21 mouse cellular contexts compared by ENCODE assay signal in genomic region chr17:4610481-4610880, GRCm38 (mm10).
A peak's percentile ranks its signal among the peaks of the same experiment; 100 is the strongest.
DNase-seq lines count a peak whose midpoint lies in the region; ATAC-seq and TF ChIP-seq lines count a peak whose summit lies in the region.
"Had no signal": no experiment of that assay in that cellular context is flagged by ENCODE, and none has a peak within 500 bp of the region (broad histone marks: within the 10 kb centered on the region; RNA-seq: fewer than 3 reads in every experiment).

No protein-coding gene starts in this region.

- TF ChIP-seq EP300 in lung, postnatal 0 days (IDR thresholded peaks at IDR 0.05) = no peak

- no peaks in the 10 kb centered on the region for H3K9me3 ChIP-seq in liver, embryonic 11.5 days (ENCODE audit: control insufficient read depth, low read length)
- H3K9me3 ChIP-seq in lung, postnatal 0 days (ENCODE audit: low read length) = no peaks in the 10 kb centered on the region
- H3K9me3 ChIP-seq: embryonic facial prominence, embryonic 12.5 days; heart, embryonic 12.5 days; limb, embryonic 10.5 days; neural tube, embryonic 15.5 days had no signal

- no peaks in the 10 kb centered on the region for H3K27me3 ChIP-seq in liver, adult 2 months (ENCODE audit: control insufficient read depth, insufficient read depth, low read length)
- no peaks in the 10 kb centered on the region for H3K27me3 ChIP-seq in liver, embryonic 11.5 days (replicated peaks; ENCODE audit: control insufficient read depth, insufficient read depth, low read length)
- no peaks in the 10 kb centered on the region for H3K27me3 ChIP-seq in lung, postnatal 0 days (replicated peaks; ENCODE audit: insufficient read depth, low read length)
- H3K27me3 ChIP-seq: embryonic facial prominence, embryonic 12.5 days; heart, embryonic 12.5 days; neural tube, embryonic 15.5 days had no signal

- no peaks in the 10 kb centered on the region for H3K36me3 ChIP-seq in liver, adult 2 months (ENCODE audit: control insufficient read depth, insufficient read depth, low read length)
- H3K36me3 ChIP-seq in liver, embryonic 11.5 days (ENCODE audit: control insufficient read depth, insufficient read depth, low read length) = no peaks in the 10 kb centered on the region
- no peaks in the 10 kb centered on the region for H3K36me3 ChIP-seq in lung, postnatal 0 days (ENCODE audit: insufficient read depth, low read length)
- H3K36me3 ChIP-seq: embryonic facial prominence, embryonic 12.5 days; heart, embryonic 12.5 days; limb, embryonic 10.5 days; neural tube, embryonic 15.5 days had no signal

- peak; percentile 44 for DNase-seq in adrenal gland, postnatal 14 days
- DNase-seq in adrenal gland, postnatal 4 days (ENCODE audit: low spot score in 2 of 2) = no peak
- DNase-seq in liver, adult 2 months (ENCODE audit: extremely low read depth, low read depth, low spot score) = peak; percentile 20
- no peak for DNase-seq in liver, embryonic 11.5 days (ENCODE audit: low spot score)
- DNase-seq in lung, postnatal 0 days (ENCODE audit: low spot score) = peak; percentile 6
- no peak for DNase-seq in urinary bladder, postnatal 10 days (ENCODE audit: low spot score)
- DNase-seq in left cerebral cortex, postnatal 14 days (ENCODE audit: low spot score in 2 of 2) = no peak
- no peak for DNase-seq in spleen, postnatal 14 days (ENCODE audit: low spot score in 2 of 2)
- DNase-seq: cerebellum, adult 11-12 months; forebrain, postnatal 0 days; gastrocnemius, postnatal 14 days; heart, postnatal 10 days; layer of hippocampus, adult 9-11 months; liver; liver, postnatal 0 days had no signal

- no peaks in the 10 kb centered on the region for H3K79me2 ChIP-seq in liver, adult 2 months (ENCODE audit: control insufficient read depth, insufficient read depth, low read length)

- H3K4me2 ChIP-seq in liver, embryonic 11.5 days = no peak overlapping the region
- no peak overlapping the region for H3K4me2 ChIP-seq in lung, postnatal 0 days (replicated peaks; ENCODE audit: low read depth, low read length)
- H3K4me2 ChIP-seq: embryonic facial prominence, embryonic 12.5 days; heart, embryonic 12.5 days; midbrain, embryonic 11.5 days; neural tube, embryonic 15.5 days had no signal

- no peak for ATAC-seq in liver, embryonic 11.5 days (replicated peaks; ENCODE audit: low FRiP score)
- ATAC-seq in lung, postnatal 0 days = no peak; the same call in 1 of the 2 replicates
- ATAC-seq: forebrain, postnatal 0 days; liver, postnatal 0 days had no signal

- WGBS in liver, adult 2 months = 64% methylated on average over 8 of the region's 8 CpGs
- WGBS in liver, embryonic 11.5 days = 79% methylated on average over 8 of the region's 8 CpGs
- 52% methylated on average over 8 of the region's 8 CpGs for WGBS in lung, postnatal 0 days

- no peak overlapping the region for H3K9ac ChIP-seq in liver, adult 2 months (ENCODE audit: low read depth, low read length)
- no peak overlapping the region for H3K9ac ChIP-seq in liver, embryonic 11.5 days (ENCODE audit: low read depth, low read length)
- no peak overlapping the region for H3K9ac ChIP-seq in lung, postnatal 0 days (replicated peaks; ENCODE audit: low read depth)
- H3K9ac ChIP-seq: embryonic facial prominence, embryonic 12.5 days; forebrain, postnatal 0 days; heart, embryonic 12.5 days; liver, postnatal 0 days; neural tube, embryonic 15.5 days had no signal

- intact Hi-C loops in left cerebral cortex, postnatal 14 days (cut with DNase I) = no loop called here

- no peak for TF ChIP-seq POLR2A in liver, adult 2 months (IDR thresholded peaks at IDR 0.05; ENCODE audit: extremely low read depth, insufficient read depth, low read length)

- H3K4me1 ChIP-seq in liver, adult 2 months (ENCODE audit: control insufficient read depth, insufficient read depth, low read length) = peaks cover 2% of the 10 kb centered on the region; the same call in 1 of the 2 replicates
- no peaks in the 10 kb centered on the region for H3K4me1 ChIP-seq in liver, embryonic 11.5 days (replicated peaks; ENCODE audit: control insufficient read depth, insufficient read depth, low read length)
- H3K4me1 ChIP-seq in lung, postnatal 0 days (ENCODE audit: insufficient read depth, low read depth, low read length) = no peaks in the 10 kb centered on the region
- H3K4me1 ChIP-seq: heart, embryonic 12.5 days; limb, embryonic 10.5 days; neural tube, embryonic 15.5 days had no signal

- H3K4me3 ChIP-seq in liver, adult 2 months (ENCODE audit: insufficient read depth, low read depth, low read length) = no peak overlapping the region
- no peak overlapping the region for H3K4me3 ChIP-seq in liver, embryonic 11.5 days (ENCODE audit: low read depth, low read length)
- no peak overlapping the region for H3K4me3 ChIP-seq in lung, postnatal 0 days (ENCODE audit: low read depth, low read length)
- H3K4me3 ChIP-seq: embryonic facial prominence, embryonic 12.5 days; heart, embryonic 12.5 days; left cerebral cortex, adult 2 months; limb, embryonic 10.5 days; neural tube, embryonic 15.5 days had no signal

- no peak for TF ChIP-seq CTCF in liver, adult 2 months (IDR thresholded peaks at IDR 0.05; ENCODE audit: low read depth, low read length)
- no peak for TF ChIP-seq CTCF in lung, postnatal 0 days (IDR thresholded peaks at IDR 0.05)

- H3K27ac ChIP-seq in liver, adult 2 months (replicated peaks; ENCODE audit: insufficient read depth, low read depth, low read length) = no peak overlapping the region
- no peak overlapping the region for H3K27ac ChIP-seq in liver, embryonic 11.5 days (ENCODE audit: low read depth, low read length)
- H3K27ac ChIP-seq in lung, postnatal 0 days (ENCODE audit: low read length) = no peak overlapping the region
- H3K27ac ChIP-seq: embryonic facial prominence, embryonic 12.5 days; left cerebral cortex, adult 2 months; limb, embryonic 10.5 days; neural tube, embryonic 15.5 days had no signal

Comparison
In these comparisons a context has a peak if more than half of its experiments do, and no peak if none do; other contexts are left out.
1. DNase-seq: peak in adrenal gland, postnatal 14 days (single experiment), liver, adult 2 months (single experiment) and lung, postnatal 0 days (single experiment); none in adrenal gland, postnatal 4 days (0 of 2), liver, embryonic 11.5 days (single experiment), urinary bladder, postnatal 10 days (single experiment), left cerebral cortex, postnatal 14 days (0 of 2) and spleen, postnatal 14 days (0 of 2).